Mouse (Mus musculus) spleen, adult 18-20 months (tissue): ENCODE measurements around the gene BC016579.

Source experiments
- DNase-seq, 2 experiments: peaks; one replicate each; pipeline ENCODE4 v3.0.0; 2022; ENCODE audit warnings: mixed read lengths in 2 of 2

The BC016579 gene

DNA sequence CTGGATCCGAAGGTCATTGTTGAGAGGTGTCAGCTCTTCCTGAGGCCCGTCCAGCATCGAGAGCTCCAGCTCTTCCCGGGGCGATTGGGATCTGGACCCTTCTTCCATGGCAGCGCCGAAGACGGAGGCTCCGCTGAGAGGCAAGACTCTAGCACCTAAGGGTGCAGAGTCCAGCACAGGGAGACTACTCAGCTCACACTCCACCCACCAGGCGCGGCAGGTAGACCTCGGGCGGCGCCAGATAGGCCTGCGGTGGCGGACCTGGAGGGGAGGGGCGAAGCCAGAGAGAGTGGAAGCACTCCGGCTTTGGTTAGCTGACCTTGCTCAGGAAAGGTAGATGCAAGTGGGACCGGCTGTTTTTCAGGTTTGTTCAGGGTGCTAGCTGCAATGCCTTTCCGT lies at the start of gene BC016579:
BC016579 (minus strand) TSS at position 135 of the 399 bp plus-strand sequence.
- no peak for DNase-seq

- no peak for DNase-seq
Observed at GRCm38 (mm10) chr16:45699301-45699700, 45.4 kb upstream of the BC016579 start.

GRCm38 (mm10) chr16:45697996-45698395 lies 44.1 kb upstream of the BC016579 start:
- no peak for DNase-seq

GRCm38 (mm10) chr16:45695445-45696160 lies 41.7 kb upstream of the BC016579 start:
- DNase-seq, result no peak

- DNase-seq, result no peak
Observed at GRCm38 (mm10) chr16:45693558-45693957, 39.7 kb upstream of the BC016579 start, which contains the start of gene Tmprss7. Gene Tmprss7 (minus strand): TSS chr16:45693658.

DNA sequence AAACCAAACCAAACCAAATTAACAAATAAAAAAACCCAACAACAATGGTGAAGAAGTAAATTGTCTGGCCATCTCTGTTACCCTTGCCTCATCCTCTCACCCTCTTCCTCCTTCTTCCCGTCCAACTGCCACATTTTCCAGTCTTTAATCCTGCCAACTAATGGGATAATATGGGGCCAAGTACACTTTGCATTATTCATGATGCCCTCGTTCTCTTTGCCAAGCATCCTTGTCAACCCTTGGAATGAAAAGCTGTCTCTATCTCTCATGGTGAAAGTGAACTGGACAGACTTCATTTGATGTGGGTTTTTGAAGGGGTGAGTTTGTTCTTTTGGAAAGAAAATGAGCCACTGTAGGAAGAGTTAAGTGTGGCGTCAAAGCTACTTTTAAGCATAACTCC lies 39.0 kb upstream of the BC016579 start:
- no peak for DNase-seq

- no peak for DNase-seq
Observed at GRCm38 (mm10) chr16:45690178-45690577, 36.3 kb upstream of the BC016579 start.

DNA sequence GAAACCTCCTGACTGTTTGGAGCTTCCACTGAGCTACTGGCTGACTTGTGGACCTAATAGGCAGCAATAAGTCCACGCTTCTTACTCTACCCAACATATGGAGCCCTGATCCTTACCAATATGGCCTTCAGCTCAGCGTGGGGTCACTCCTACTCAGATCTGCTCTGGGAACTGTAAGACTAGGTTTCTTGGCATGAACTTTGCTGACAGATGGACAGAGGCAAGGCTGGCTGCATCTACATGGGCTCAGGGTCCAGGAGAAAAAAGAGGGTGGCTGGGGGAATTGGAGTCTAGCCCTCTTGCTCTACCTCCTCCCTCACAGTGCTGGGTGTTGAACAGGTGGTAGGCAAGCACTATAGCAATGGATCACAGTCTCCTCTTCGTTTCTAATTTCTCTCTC lies 33.0 kb upstream of the BC016579 start:
- no peak for DNase-seq

GRCm38 (mm10) chr16:45685295-45685694 lies 31.4 kb upstream of the BC016579 start:
- DNase-seq, result no peak

- DNase-seq, result peak in 1 of 2 experiments; percentile 61
Observed at GRCm38 (mm10) chr16:45684815-45685214, 30.9 kb upstream of the BC016579 start.

GRCm38 (mm10) chr16:45676462-45676861 lies 22.6 kb upstream of the BC016579 start:
- no peak for DNase-seq

DNA sequence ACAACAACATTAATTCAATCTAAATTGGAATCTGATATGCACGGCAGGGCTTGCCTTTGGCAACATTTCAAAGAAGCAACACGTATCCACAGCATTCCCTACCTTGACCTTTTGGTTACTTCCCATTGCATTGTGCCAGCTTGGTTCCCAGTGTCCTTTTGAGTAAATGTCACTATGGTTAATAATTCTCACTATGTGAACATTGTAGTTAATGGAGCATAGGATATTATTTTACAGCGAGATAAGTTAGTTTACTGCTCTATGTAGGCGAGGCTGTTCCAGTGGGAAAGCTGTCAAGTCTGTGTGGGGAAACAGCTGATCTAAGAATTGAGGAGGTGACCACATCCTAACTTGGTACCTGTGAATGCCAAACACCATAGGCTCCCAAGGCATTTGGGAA lies 16.1 kb upstream of the BC016579 start:
- DNase-seq, result no peak

GRCm38 (mm10) chr16:45668178-45668577 lies 14.3 kb upstream of the BC016579 start:
- no peak for DNase-seq

DNA sequence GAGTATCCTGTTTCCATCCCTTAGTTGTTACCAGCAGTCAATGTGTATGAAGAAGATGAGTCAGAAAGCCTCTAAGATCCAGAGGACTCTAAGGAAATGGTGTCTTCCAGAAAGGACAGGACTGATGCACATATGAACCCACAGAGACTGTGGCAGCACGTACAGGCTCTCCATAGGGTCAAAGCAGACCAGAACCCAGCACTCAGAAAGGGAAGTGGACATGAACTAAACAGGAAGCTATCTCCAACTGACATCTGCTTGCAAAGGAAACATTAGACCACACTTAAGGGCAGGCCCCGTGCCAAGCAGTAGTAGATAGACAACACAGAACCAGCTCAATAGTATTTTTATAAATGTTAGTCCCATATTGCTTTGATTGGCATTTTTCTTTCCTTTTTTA lies 12.3 kb upstream of the BC016579 start:
- peak in 1 of 2 experiments; percentile 5 for DNase-seq

- no peak for DNase-seq
Observed at GRCm38 (mm10) chr16:45662381-45662780, 8.5 kb upstream of the BC016579 start.

GRCm38 (mm10) chr16:45659596-45659995 lies 5.7 kb upstream of the BC016579 start:
- DNase-seq, result no peak

DNA sequence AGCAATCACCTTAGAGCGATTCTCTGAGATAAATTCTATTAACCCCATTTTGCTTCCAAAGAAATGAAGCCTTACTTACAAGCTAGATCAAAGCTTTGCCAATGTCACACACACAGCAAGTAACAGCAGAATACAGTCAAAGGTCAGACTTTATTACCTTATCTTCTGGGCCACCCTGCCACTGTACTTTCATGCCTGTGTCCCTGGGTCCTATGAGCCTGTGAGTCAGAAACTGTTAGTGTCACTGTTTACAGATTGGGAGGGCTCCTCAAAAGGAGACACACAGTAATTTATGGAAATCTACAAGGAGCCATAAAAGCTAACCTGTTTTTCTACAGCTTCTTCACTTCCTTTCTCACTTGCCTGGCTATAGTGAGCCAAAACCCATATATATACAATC lies 4.4 kb upstream of the BC016579 start:
- no peak for DNase-seq

GRCm38 (mm10) chr16:45657574-45658159 lies 3.8 kb upstream of the BC016579 start:
- DNase-seq, result no peak

GRCm38 (mm10) chr16:45654465-45654864 lies 597 bp upstream of the BC016579 start:
- no peak for DNase-seq

DNA sequence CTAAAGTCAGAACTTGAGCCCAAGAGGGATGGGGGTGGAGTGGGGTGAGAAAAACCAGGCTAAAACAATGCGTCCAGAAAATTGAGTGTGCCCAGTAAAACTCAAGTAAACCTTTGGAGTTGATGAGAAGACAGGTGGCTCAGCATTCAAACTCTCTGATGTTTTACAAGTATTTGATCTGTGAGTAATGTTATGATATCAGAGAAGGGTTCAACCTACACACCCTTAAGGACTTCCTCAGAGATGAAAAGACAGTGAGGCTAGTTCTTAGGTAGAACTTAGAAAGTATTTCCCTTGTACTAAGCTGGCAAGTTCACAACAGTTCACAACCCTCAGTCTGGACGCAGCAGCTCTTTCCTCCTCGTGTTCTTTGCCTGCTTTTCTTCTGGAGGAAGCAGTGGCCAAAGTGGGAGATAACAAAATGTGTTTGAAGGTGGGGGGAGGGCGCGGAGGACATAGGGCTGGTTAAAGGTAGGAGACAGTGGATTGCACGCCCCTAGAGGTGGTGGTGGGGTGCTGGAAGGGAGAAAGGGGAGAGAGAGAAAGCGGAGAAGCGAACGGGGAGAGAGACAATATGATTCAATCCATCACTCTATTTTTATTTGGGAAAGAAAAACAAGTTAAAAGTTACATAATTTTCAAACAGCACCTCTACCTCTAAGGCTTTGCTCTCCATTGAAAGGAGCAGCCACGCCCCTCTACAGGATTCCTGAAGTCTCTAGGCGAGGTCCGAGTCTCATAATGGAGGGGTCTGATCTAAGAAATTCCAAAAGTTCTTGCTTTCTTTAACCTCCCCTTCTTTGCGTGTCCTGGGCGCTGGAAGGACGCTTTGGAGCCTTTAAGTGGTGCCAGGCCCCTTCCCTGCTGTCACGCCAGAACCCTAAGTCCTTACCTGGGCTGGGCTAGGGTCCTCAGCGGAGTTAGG lies 597 bp downstream of the BC016579 start:
- no peak for DNase-seq

- DNase-seq, result no peak
Observed at GRCm38 (mm10) chr16:45651497-45651896, 2.4 kb downstream of the BC016579 start.

GRCm38 (mm10) chr16:45644380-45644779 lies 9.5 kb downstream of the BC016579 start:
- DNase-seq, result no peak

- DNase-seq, result no peak
Observed at GRCm38 (mm10) chr16:45643944-45644343, 9.9 kb downstream of the BC016579 start.
